Mouse (Mus musculus) brain, embryonic 14.5 days (tissue): ENCODE measurements around the gene Gvin1. TPM values are rescaled to one million over a fixed set of nuclear protein-coding genes. Genes with fewer than 3 reads are reported as not detected.
"Not testable (repeated sequence)": the region's sequence is repeated elsewhere in the genome, so short reads cannot be mapped to it uniquely, and the experiment has no call there.

ENCODE experiments used
- DNase-seq: peaks from one replicate; pipeline ENCODE4 v3.0.0-alpha.2; 2011; ENCODE audit warnings: low read depth
- polyA plus RNA-seq: library from polyadenylated mRNA; depleted of rRNA; stranded (reverse); fragments of >200 nt; gene quantifications from 2 replicates; pipeline ENCODE4 v1.2.3, GENCODE M21; 2012

Gene Gvin1
- polyA plus RNA-seq, 1 experiment = 0.08 TPM

DNA sequence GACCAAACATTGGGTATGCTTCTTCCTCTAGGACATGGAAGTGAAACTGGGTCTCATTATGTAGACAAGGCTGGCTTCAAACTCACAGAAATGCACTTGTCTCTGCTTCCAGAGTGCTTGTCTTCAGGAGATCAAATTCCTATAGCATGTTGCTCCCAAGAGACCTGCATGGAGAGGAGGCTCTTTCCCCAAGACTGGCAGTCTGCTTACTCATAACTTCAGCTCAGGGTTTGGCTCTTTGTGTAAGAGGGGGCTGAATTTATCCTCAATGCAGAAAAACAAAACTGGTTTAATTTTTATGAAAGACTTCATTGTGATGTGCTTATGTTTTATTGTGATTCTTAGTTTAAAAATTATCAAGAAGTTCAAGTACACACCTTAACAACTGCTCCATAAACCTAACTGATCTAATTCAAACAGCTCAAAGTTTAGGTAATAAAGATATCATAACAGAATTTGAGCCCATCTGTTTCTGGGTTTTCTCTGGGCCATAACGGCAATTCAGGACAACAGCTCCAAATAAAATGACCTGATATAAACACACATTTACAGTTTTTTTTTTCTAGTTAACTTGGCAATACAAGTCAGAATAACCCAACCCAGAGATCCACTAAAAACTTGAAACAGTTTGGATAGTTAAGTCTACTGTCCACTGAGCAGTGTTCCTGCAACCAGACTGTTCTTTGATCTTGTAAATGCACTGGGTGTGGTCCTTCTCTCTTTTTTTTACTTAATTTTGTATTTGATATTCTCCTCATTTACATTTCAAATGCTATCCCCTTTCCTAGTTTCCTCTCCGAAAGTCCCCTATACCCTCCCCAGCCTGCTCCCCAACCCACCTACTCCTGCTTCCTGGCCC is 97.8 kb downstream of the Gvin1 start:
- not testable (repeated sequence) for DNase-seq
